Mouse (Mus musculus) cerebellum, adult (tissue): Measurements from ENCODE around the gene Zmym4.

ENCODE experiments used
- ATAC-seq: cut with Nextera tagmentation; 2 replicates; pipeline ENCODE4 v1.9.2; 2017; ENCODE audit warnings: mild to moderate bottlenecking, moderate library complexity, mixed read lengths; ENCODE audit not compliant: insufficient number of reproducible peaks, low FRiP score, low TSS enrichment

Gene Zmym4

GRCm38 (mm10) chr4:126831122-126831521 lies 136.8 kb downstream of the Zmym4 start:
- no peak for ATAC-seq

- ATAC-seq, result no peak
Measured at GRCm38 (mm10) chr4:126823917-126824316, 144.0 kb downstream of the Zmym4 start.

GRCm38 (mm10) chr4:126822891-126823882 lies 144.7 kb downstream of the Zmym4 start:
- ATAC-seq, result no peak

- ATAC-seq, result no peak
Measured at GRCm38 (mm10) chr4:126814854-126815253, 153.1 kb downstream of the Zmym4 start.

- ATAC-seq, result no peak
Measured at GRCm38 (mm10) chr4:126813212-126813611, 154.7 kb downstream of the Zmym4 start.
